Mouse (Mus musculus) megakaryocyte-erythroid progenitor cell, adult 5-6 weeks (primary cell): ENCODE measurements around the gene Pf4. TPM values are rescaled to one million over a fixed set of nuclear protein-coding genes. Genes with fewer than 3 reads are reported as not detected.

Experiments
- ATAC-seq: replicated peaks from 2 replicates; pipeline ENCODE4 v1.8.0; 2016; ENCODE audit warnings: mild to moderate bottlenecking, inconsistent platforms; ENCODE audit not compliant: severe bottlenecking, poor library complexity, low FRiP score, low TSS enrichment
- total RNA-seq, 2 experiments: library from RNA; stranded (forward) in 1 of 2; stranded (reverse) in 1 of 2; fragments of 200-1000, 215-1000 nt in 1 of 2; fragments of >200 nt in 1 of 2; fragmentation: Nextera tagmentation in 1 of 2; gene quantifications; 2 replicates each; pipeline ENCODE4 v1.2.3; 2014 to 2017

The Pf4 gene
- total RNA-seq (2014; fragmentation: Nextera tagmentation): 2.3 TPM in 1 of 2 replicates, not detected in the other
- total RNA-seq (2017): 40.2 and 87.4 TPM in 2 replicates

- ATAC-seq: peak; percentile 48
Measured at GRCm38 (mm10) chr5:90771880-90772653, at the start of gene Pf4. Pf4 (plus strand) TSS chr5:90772435.

GRCm38 (mm10) chr5:90722656-90723055 is 49.6 kb upstream of the Pf4 start:
- peak; percentile 98 for ATAC-seq

GRCm38 (mm10) chr5:90728254-90728653 is 44.0 kb upstream of the Pf4 start:
- ATAC-seq: no peak

GRCm38 (mm10) chr5:90731480-90731879 is 40.8 kb upstream of the Pf4 start:
- ATAC-seq: no peak

- ATAC-seq: peak; percentile 92
Measured at GRCm38 (mm10) chr5:90742029-90742428, 30.2 kb upstream of the Pf4 start.

GRCm38 (mm10) chr5:90753934-90754333 is 18.3 kb upstream of the Pf4 start:
- ATAC-seq: no peak

- peak; percentile 68 for ATAC-seq
Measured at GRCm38 (mm10) chr5:90758020-90758605, 14.1 kb upstream of the Pf4 start.

GRCm38 (mm10) chr5:90759077-90760065 is 12.9 kb upstream of the Pf4 start, which contains the start of gene Cxcl5:
Cxcl5 (plus strand) TSS chr5:90759360.
- peak; percentile 16 for ATAC-seq

- no peak for ATAC-seq
Measured at GRCm38 (mm10) chr5:90760303-90760702, 11.9 kb upstream of the Pf4 start.

- ATAC-seq: no peak
Measured at GRCm38 (mm10) chr5:90760844-90761243, 11.4 kb upstream of the Pf4 start.

GRCm38 (mm10) chr5:90761834-90762233 is 10.4 kb upstream of the Pf4 start:
- no peak for ATAC-seq

- no peak for ATAC-seq
Measured at GRCm38 (mm10) chr5:90763912-90764665, 8.1 kb upstream of the Pf4 start.

GRCm38 (mm10) chr5:90765821-90766606 is 6.2 kb upstream of the Pf4 start:
- peak; percentile 54 for ATAC-seq

GRCm38 (mm10) chr5:90768218-90768617 is 4.0 kb upstream of the Pf4 start, which contains the start of gene Ppbp:
Ppbp (plus strand) TSS chr5:90768518.
- no peak for ATAC-seq

- ATAC-seq: no peak
Measured at GRCm38 (mm10) chr5:90771369-90771768, 866 bp upstream of the Pf4 start.

GRCm38 (mm10) chr5:90775562-90775961 is 3.3 kb downstream of the Pf4 start:
- ATAC-seq: peak; percentile 90

- ATAC-seq: no peak
Measured at GRCm38 (mm10) chr5:90777621-90778020, 5.4 kb downstream of the Pf4 start.

- no peak for ATAC-seq
Measured at GRCm38 (mm10) chr5:90778856-90779255, 6.6 kb downstream of the Pf4 start.
